Mouse (Mus musculus) thymus, adult 2 months (tissue): ENCODE data around the gene Tmem178b. TPM values are rescaled to one million over a fixed set of nuclear protein-coding genes. Genes with fewer than 3 reads are reported as not detected.

Experiments used
- DNase-seq: peaks from one replicate; pipeline ENCODE4 v3.0.0; 2021
- H3K27ac ChIP-seq: fragments of 200-500 bp; 2 replicates; pipeline ENCODE4 v1.5.1; 2012; ENCODE audit warnings: low read length, control low read depth; ENCODE audit not compliant: control insufficient read depth, insufficient read depth
- H3K27me3 ChIP-seq: fragments of 200-500 bp; 2 replicates; pipeline ENCODE4 v1.6.1; 2012; ENCODE audit warnings: mild to moderate bottlenecking, low read length, moderate library complexity, mixed read lengths; ENCODE audit not compliant: control insufficient read depth, insufficient read depth
- H3K36me3 ChIP-seq: fragments of 200-500 bp; 2 replicates; pipeline ENCODE4 v1.6.1; 2012; ENCODE audit warnings: mild to moderate bottlenecking, low read length, moderate library complexity; ENCODE audit not compliant: control insufficient read depth, insufficient read depth
- H3K4me1 ChIP-seq: fragments of 200-500 bp; replicated peaks from 2 replicates; pipeline ENCODE4 v1.6.1; 2012; ENCODE audit warnings: low read length; ENCODE audit not compliant: control insufficient read depth, insufficient read depth
- H3K4me3 ChIP-seq: fragments of 200-500 bp; 2 replicates; pipeline ENCODE4 v1.5.1; 2012; ENCODE audit warnings: mild to moderate bottlenecking, low read length, control low read depth, moderate library complexity; ENCODE audit not compliant: control insufficient read depth, insufficient read depth
- CTCF ChIP-seq: fragments of 200-500 bp; IDR thresholded peaks from 2 replicates; pipeline ENCODE4 v1.5.1; 2012; ENCODE audit warnings: mild to moderate bottlenecking, control low read depth, low read length, moderate library complexity, borderline replicate concordance; ENCODE audit not compliant: control insufficient read depth, poor library complexity, insufficient read depth; ENCODE audit errors: extremely low read depth
- POLR2A ChIP-seq: fragments of 200-500 bp; IDR thresholded peaks from 2 replicates; pipeline ENCODE4 v1.6.1; 2012; ENCODE audit warnings: mild to moderate bottlenecking, low read length, control low read depth, moderate library complexity; ENCODE audit not compliant: control insufficient read depth, poor library complexity, insufficient read depth; ENCODE audit errors: extremely low read depth
- WGBS: fragments of 180-500 bp; shearing (Covaris S2); methylation state at CpG from one replicate; pipeline ENCODE4 v1.1.7; 2018; 5-methylcytosine and 5-hydroxymethylcytosine counted together
- polyA plus RNA-seq: library from polyadenylated mRNA; depleted of rRNA; stranded (reverse); fragments of >200 nt; gene quantifications from 2 replicates; pipeline ENCODE4 v1.2.3, GENCODE M21; 2012

Tmem178b gene
- polyA plus RNA-seq, 1 experiment, result 0.13 TPM

DNA sequence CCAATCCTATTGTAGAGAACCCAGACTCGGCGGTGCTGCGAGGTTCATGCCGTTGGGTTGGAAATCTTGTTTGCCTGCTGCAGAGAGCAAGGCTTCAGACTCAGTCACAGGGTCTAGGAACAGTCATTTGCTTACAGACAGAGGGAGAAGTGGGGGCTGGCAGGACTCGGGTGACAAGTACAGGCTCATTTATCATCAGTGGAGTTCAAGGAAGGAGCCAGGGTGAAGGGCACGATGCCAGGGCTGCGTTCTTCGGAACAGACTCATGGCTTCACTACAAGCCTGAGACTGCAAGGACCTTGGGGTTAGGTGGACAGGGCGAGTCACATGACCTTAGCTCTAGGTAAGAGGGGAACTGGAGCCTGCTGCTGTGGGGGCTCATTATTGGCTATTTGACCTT lies 71.8 kb downstream of the Tmem178b start:
- no peak for DNase-seq
- Histone ChIP-seq H3K4me1 (no peaks in the 10 kb centered on the region), H3K36me3 (no peaks in the 10 kb centered on the region), H3K4me3 (no peak overlapping the region), H3K27me3 (no peaks in the 10 kb centered on the region), H3K27ac (no peak overlapping the region)
- TF ChIP-seq CTCF, result no peak
- no peak for TF ChIP-seq POLR2A
- 89% methylated on average over 9 of the region's 9 CpGs for WGBS

DNA sequence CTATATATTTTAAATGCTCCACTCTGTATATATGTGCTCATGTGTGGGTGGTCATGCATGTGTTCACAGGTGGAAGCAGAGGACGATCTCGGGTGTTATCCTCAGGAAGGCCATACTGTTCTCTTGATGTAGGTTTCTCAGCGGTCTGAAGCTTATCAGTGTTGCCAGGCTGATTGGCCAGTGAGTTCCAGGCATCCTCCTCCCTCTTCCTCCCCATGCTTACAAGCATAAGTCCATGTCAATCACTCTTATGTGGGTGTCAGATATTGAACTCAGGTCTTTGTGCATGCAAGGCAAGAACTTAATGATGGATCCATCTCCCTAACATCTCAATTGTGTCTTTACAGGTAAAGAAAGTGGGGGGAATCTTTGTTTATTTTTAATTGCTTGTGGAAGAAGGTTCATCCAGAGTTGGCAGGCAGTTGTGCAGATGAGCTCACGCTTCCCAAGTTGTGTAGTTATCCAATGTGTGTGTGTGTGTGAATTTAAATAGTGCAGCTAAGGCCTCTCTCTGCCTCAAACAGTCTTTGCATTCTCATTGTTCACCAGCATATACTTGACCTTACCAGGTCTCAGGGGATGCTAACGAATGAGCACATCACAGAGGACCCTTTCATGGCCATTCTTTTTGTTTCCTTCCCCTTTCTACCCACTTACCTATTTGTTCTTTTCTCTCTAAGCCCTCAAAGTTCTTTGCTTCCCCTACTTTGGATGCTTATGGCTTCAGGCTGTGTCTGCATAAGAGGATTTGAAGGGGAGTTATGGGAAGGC lies 72.8 kb downstream of the Tmem178b start:
- Histone ChIP-seq H3K27me3 (no peaks in the 10 kb centered on the region), H3K4me3 (no peak overlapping the region), H3K4me1 (no peaks in the 10 kb centered on the region), H3K27ac (no peak overlapping the region), H3K36me3 (no peaks in the 10 kb centered on the region)
- WGBS, result 81% methylated on average over 5 of the region's 5 CpGs
- DNase-seq, result no peak
- no peak for TF ChIP-seq POLR2A
- TF ChIP-seq CTCF, result no peak

DNA sequence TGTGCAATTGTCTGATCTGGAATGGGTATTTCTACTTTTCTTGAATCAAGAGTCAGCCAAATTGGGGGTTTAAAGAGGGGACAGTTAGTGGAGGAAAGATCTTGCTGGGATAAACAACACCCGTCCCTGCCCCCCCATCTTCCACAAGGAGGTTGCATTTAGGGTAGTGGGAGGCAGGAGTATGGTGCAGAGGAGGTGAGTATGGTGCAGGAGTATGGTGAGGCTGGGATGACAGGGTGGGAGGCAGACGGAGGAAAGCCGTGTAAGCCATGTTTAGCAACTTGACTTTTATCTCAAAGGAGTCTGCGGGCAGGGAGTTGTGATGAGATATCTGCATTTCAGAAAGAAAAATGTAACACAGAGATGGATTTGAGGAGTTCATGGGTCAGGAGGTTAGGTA lies 73.5 kb downstream of the Tmem178b start:
- 95% methylated on average over 4 of the region's 4 CpGs for WGBS
- no peaks in the 10 kb centered on the region for H3K4me1 ChIP-seq
- no peak for TF ChIP-seq CTCF
- TF ChIP-seq POLR2A, result no peak

DNA sequence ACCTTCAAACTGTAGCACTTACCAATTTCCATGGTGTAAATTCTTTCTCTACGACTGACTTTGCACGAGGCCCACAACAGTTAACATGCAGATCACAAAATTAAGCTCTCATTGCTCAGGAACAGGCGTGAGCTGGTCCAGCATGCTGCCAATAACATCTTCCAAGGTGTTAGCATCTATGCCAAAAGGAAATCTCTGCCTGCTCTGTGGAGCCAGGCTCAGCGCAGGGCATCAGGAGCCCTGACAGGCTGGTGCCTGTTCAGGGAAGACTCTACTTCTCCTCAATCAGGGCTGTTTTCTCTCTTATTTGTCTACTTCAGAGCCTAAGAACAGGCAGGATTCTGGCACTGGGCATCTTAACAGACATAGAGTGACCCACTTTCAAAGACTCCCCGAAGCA lies 80.9 kb downstream of the Tmem178b start:
- H3K4me3 ChIP-seq, result no peak overlapping the region
- no peaks in the 10 kb centered on the region for H3K27me3 ChIP-seq
- DNase-seq, result no peak
- no peaks in the 10 kb centered on the region for H3K4me1 ChIP-seq
- 86% methylated on average over 5 of the region's 5 CpGs for WGBS
- H3K36me3 ChIP-seq, result no peaks in the 10 kb centered on the region
- no peak for TF ChIP-seq POLR2A
- TF ChIP-seq CTCF, result no peak
- H3K27ac ChIP-seq, result no peak overlapping the region

More for the DNA sequence above, 73.5 kb downstream of the Tmem178b start:
- no peaks in the 10 kb centered on the region for H3K27me3 ChIP-seq
- no peaks in the 10 kb centered on the region for H3K36me3 ChIP-seq
- H3K4me3 ChIP-seq, result no peak overlapping the region
- H3K27ac ChIP-seq, result no peak overlapping the region
- DNase-seq, result no peak

DNA sequence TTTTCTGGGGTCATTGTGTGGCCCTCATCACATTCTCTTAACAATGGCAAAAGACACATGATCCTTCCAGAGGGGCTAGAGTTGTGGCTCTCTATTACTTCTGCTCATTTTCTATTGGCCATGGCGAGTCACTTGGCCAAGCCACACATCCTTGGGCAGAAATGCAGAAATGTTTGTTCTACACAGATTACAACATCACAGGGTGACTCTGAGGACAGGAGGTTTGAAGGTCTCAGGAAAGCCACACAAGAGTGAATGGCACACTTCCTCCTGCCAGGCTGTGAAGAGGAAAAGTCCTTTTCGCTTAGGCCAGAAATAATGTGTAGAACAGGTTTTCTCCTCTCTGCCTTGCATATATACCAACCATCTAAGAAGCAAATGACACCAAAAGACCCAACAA lies 82.1 kb downstream of the Tmem178b start:
- no peak overlapping the region for H3K4me3 ChIP-seq
- H3K36me3 ChIP-seq, result no peaks in the 10 kb centered on the region
- TF ChIP-seq CTCF, result no peak
- TF ChIP-seq POLR2A, result no peak
- no peaks in the 10 kb centered on the region for H3K4me1 ChIP-seq
- no peaks in the 10 kb centered on the region for H3K27me3 ChIP-seq
- no peak overlapping the region for H3K27ac ChIP-seq
- DNase-seq, result no peak
- 76% methylated on average over 2 of the region's 2 CpGs for WGBS

DNA sequence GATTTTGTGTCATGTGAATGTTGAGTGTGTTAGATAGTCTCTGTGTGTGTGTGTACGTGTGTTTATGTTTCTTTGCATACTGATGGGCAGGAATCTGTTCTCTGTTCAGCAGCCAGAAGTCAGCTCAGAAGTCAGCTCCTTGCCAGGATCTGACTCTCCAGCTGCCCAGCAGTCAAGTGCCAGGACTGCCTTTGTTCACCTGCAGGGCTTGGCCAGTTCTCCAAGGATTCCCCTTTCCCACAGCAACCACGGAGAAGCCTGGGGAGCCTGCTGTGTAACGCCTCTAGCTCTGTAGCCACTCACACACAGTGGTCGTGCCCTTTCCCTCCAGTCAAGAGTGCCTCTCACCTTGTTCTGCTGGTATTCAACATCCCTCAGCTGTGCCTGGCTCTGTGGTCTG lies 91.5 kb downstream of the Tmem178b start:
- WGBS, result 79% methylated on average over 4 of the region's 4 CpGs
- H3K27ac ChIP-seq, result no peak overlapping the region
- H3K4me3 ChIP-seq, result no peak overlapping the region
- TF ChIP-seq CTCF (no peak), POLR2A (no peak)
- no peaks in the 10 kb centered on the region for H3K27me3 ChIP-seq
- no peaks in the 10 kb centered on the region for H3K36me3 ChIP-seq
- DNase-seq, result no peak
- H3K4me1 ChIP-seq, result no peaks in the 10 kb centered on the region
